Mouse (Mus musculus) B cell, adult (primary cell): Measurements from ENCODE around the gene Mpp6. TPM values are rescaled to one million over a fixed set of nuclear protein-coding genes. Genes with fewer than 3 reads are reported as not detected.

Experiments used
- total RNA-seq: library from RNA; stranded (reverse); gene quantifications from 4 replicates; pipeline ENCODE4 v1.2.4, GENCODE M21; 2023; ENCODE audit not compliant: inconsistent age

Gene Mpp6
- 29.7 to 39.0 TPM (median 32.3 TPM) in 4 replicates for total RNA-seq

GRCm38 (mm10) chr6:50109757-50110378, at the start of gene Mpp6:
Mpp6 (plus strand) TSS chr6:50110241.

Other genes starting within 250 kb of the Mpp6 start
- gene Gsdme, start 153.6 kb downstream of the Mpp6 start, total RNA-seq, result not detected in 4 replicates